Mouse (Mus musculus) right cerebral cortex, adult 18-20 months (tissue): ENCODE results near the gene 1110004F10Rik.

Experiments used
- DNase-seq: peaks from one replicate; pipeline ENCODE4 v3.0.0; 2022; ENCODE audit warnings: mixed read lengths

1110004F10Rik gene

DNA sequence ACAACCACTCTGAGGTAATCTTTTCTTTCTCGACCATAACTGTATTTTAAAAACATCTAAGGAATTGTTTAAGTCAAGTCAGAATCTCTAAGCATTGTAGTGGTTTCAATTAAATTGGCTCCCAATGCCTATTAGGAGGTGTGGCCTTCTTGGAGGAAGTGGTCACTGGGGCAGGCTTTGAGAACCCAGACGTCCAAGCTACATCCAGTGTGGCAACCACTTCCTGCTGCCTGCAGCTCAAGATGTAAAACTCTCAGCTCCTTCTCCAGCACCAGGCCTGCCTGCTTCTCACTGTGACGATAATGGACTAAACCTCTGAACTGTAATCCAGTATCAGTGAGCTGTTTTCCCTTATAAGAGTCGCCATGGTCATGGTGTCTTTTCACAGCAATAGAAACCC is 110.4 kb downstream of the 1110004F10Rik start:
- DNase-seq = no peak

DNA sequence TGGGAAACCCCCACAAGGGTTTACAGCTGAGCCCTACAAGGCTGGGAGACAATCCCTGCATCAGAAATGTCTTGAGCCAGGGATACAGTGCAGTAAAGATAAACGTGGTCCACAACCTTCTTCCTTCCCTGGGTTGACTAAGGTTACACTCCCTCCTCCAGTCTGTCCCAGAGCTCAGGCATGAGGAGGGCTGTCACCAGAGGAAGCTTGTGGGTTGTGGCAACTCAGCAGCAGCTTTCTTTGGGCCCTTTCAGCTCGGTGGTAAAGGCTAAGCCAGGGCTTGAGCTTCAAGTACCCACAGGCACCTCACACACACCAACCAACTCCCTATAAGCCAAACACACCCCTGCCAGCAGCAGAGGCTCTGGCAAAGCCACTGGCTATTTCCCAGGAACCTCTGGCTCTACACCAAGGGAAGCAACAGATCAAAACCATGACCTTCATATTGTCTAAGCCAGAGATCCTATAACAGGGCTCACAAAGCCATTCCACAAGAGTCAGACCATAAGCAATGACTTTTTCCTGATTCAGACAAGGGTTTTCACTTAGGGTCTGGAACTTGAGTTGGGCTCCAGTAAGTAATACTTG is 114.7 kb downstream of the 1110004F10Rik start:
- no peak for DNase-seq
